Mouse (Mus musculus) erythroblast, embryonic 14.5 days (primary cell): ENCODE data around the gene Tenm3. TPM values are rescaled to one million over a fixed set of nuclear protein-coding genes. Genes with fewer than 3 reads are reported as not detected.
A peak's percentile ranks its signal among the peaks of the same experiment; 100 is the strongest.

Experiments used
- H3K27me3 ChIP-seq: 2 replicates; pipeline ENCODE4 v1.6.1; 2012; ENCODE audit warnings: inconsistent platforms; ENCODE audit not compliant: control insufficient read depth
- H3K36me3 ChIP-seq: 2 replicates; pipeline ENCODE4 v1.6.1; 2012; ENCODE audit warnings: mild to moderate bottlenecking, inconsistent platforms; ENCODE audit not compliant: control insufficient read depth
- H3K4me1 ChIP-seq: 2 replicates; pipeline ENCODE4 v1.6.1; 2012; ENCODE audit warnings: inconsistent platforms; ENCODE audit not compliant: control insufficient read depth
- H3K4me3 ChIP-seq: replicated peaks from 2 replicates; pipeline ENCODE3; 2012; ENCODE audit warnings: moderate library complexity, mild to moderate bottlenecking, inconsistent platforms
- H3K9me3 ChIP-seq: 2 replicates; pipeline ENCODE4 v1.6.1; 2012; ENCODE audit warnings: low read length, inconsistent platforms, mixed read lengths; ENCODE audit not compliant: control insufficient read depth
- GATA1 ChIP-seq: IDR thresholded peaks from 2 replicates; pipeline ENCODE4 v1.6.1; 2012; ENCODE audit warnings: low read length, inconsistent platforms, mixed read lengths
- TAL1 ChIP-seq: IDR thresholded peaks from 3 replicates; pipeline ENCODE4 v1.6.1; 2012; ENCODE audit warnings: low read length, inconsistent platforms, mixed read lengths
- polyA plus RNA-seq: library from polyadenylated mRNA; stranded (reverse); fragments of >175 nt; gene quantifications from 2 replicates; pipeline ENCODE4 v1.2.3, GENCODE M21; 2012

Gene Tenm3
- polyA plus RNA-seq, 1 experiment: under 0.01 TPM

DNA sequence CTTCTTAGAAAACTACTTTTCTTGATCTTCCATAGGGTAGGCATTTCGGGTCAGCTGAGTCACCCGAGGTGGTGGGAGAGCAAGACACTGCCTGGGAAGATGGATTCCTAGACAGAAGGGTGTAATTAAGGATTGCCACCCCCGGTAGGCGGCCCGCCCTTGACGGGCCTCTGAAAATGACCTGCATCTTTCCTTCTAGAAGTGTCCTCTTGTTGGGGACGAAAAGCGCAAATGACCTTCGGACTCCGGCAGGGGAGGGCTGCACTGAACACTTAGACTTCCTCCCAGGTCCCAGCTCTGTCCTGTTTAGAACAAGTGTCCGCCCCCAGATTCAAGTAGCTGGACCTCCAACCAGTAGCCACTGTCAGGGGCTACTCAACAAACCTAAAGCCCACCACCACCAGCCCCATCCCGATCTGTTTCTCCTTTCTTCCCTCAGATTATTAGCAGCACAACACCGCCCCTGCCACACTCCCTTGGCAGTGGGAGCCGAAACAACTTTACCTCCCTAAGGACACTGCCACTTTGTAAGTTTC, 687 bp upstream of the Tenm3 start:
- Histone ChIP-seq H3K4me1 (no peaks in the 10 kb centered on the region), H3K9me3 (no peaks in the 10 kb centered on the region), H3K4me3 (peak overlapping the region; percentile 55), H3K36me3 (no peaks in the 10 kb centered on the region), H3K27me3 (peaks cover 32% of the 10 kb centered on the region)
- TF ChIP-seq TAL1 (no peak), GATA1 (no peak)

GRCm38 (mm10) chr8:48842991-48843930, 490 bp downstream of the Tenm3 start:
- TF ChIP-seq TAL1 (no peak), GATA1 (no peak)

DNA sequence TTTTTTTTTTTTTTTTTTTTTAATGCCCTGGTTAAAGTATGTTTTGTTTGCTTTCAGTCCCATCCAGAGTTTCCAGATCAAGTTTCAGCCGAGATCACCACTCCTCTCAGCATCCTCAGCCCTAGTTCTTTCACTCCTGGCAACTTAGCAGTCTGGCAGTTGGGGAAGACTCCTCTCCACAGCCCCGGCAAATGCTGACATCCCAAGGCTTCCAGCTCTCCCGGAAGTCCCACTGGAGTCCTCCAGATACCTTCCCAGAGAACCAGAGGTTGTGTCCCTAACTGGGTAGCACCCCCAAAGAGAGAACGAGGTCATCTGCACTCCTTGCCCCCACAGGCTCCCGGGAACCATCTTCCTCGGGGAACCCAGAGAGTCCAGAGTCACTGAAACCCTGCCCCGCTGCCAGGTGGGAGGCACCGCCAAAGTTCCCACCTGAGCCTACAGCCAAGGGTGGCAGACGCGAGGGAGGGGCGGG, 1.2 kb downstream of the Tenm3 start:
- TF ChIP-seq TAL1 (no peak), GATA1 (no peak)
- Histone ChIP-seq H3K36me3 (no peaks in the 10 kb centered on the region), H3K4me3 (peak overlapping the region; percentile 55), H3K4me1 (no peaks in the 10 kb centered on the region), H3K27me3 (peaks cover 32% of the 10 kb centered on the region), H3K9me3 (no peaks in the 10 kb centered on the region)

More at GRCm38 (mm10) chr8:48842991-48843930, 490 bp downstream of the Tenm3 start:
- H3K4me3 ChIP-seq: peak overlapping the region; percentile 55
- no peaks in the 10 kb centered on the region for H3K36me3 ChIP-seq
- H3K9me3 ChIP-seq: no peaks in the 10 kb centered on the region
- no peaks in the 10 kb centered on the region for H3K4me1 ChIP-seq
- peaks cover 32% of the 10 kb centered on the region for H3K27me3 ChIP-seq

- TF ChIP-seq TAL1: no peak
- TF ChIP-seq GATA1: no peak
- Histone ChIP-seq H3K4me3 (no peak overlapping the region), H3K27me3 (peaks cover 32% of the 10 kb centered on the region), H3K9me3 (no peaks in the 10 kb centered on the region), H3K4me1 (no peaks in the 10 kb centered on the region), H3K36me3 (no peaks in the 10 kb centered on the region)
Measured at GRCm38 (mm10) chr8:48842035-48842434, 1.7 kb downstream of the Tenm3 start.

GRCm38 (mm10) chr8:48835745-48836144, 8.0 kb downstream of the Tenm3 start:
- no peaks in the 10 kb centered on the region for H3K9me3 ChIP-seq
- no peaks in the 10 kb centered on the region for H3K36me3 ChIP-seq
- TF ChIP-seq GATA1: no peak
- no peak for TF ChIP-seq TAL1
- H3K27me3 ChIP-seq: no peaks in the 10 kb centered on the region
- H3K4me1 ChIP-seq: no peaks in the 10 kb centered on the region
- no peak overlapping the region for H3K4me3 ChIP-seq

DNA sequence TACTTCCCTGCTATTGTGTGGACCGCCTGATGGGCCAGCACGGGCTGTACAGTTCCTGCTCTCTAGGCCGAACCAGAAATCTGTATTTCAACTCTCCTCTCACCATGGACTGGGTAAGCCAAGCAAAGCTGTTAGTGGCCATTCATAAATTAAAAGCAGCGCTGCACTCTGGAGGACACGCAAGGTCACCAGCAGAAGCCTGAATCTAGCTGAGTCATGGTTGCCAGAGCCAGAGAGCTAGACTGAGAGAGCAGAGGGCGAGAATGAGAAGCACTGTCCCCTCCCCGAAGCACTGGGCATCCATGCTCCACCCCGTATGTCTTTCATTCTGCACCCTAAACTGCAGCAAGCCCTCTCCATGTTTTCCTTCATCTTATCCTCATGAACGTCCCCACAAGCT, 16.3 kb downstream of the Tenm3 start:
- peaks cover 4% of the 10 kb centered on the region; the same call in 1 of the 2 replicates for H3K9me3 ChIP-seq
- H3K27me3 ChIP-seq: no peaks in the 10 kb centered on the region
- no peak overlapping the region for H3K4me3 ChIP-seq
- no peaks in the 10 kb centered on the region for H3K4me1 ChIP-seq
- TF ChIP-seq GATA1: no peak
- TF ChIP-seq TAL1: no peak
- H3K36me3 ChIP-seq: no peaks in the 10 kb centered on the region

GRCm38 (mm10) chr8:48825666-48826065, 18.1 kb downstream of the Tenm3 start:
- Histone ChIP-seq H3K4me1 (no peaks in the 10 kb centered on the region), H3K27me3 (no peaks in the 10 kb centered on the region), H3K4me3 (no peak overlapping the region), H3K9me3 (peaks cover 4% of the 10 kb centered on the region; the same call in 1 of the 2 replicates), H3K36me3 (no peaks in the 10 kb centered on the region)
- TF ChIP-seq GATA1: no peak
- no peak for TF ChIP-seq TAL1

GRCm38 (mm10) chr8:48822291-48822690, 21.5 kb downstream of the Tenm3 start:
- Histone ChIP-seq H3K4me3 (no peak overlapping the region), H3K4me1 (no peaks in the 10 kb centered on the region), H3K9me3 (peaks cover 2% of the 10 kb centered on the region; the same call in 1 of the 2 replicates), H3K27me3 (no peaks in the 10 kb centered on the region), H3K36me3 (no peaks in the 10 kb centered on the region)
- TF ChIP-seq TAL1: no peak
- no peak for TF ChIP-seq GATA1

- Histone ChIP-seq H3K4me1 (no peaks in the 10 kb centered on the region), H3K9me3 (peaks cover 2% of the 10 kb centered on the region; the same call in 1 of the 2 replicates), H3K36me3 (no peaks in the 10 kb centered on the region), H3K27me3 (no peaks in the 10 kb centered on the region), H3K4me3 (no peak overlapping the region)
- no peak for TF ChIP-seq TAL1
- TF ChIP-seq GATA1: no peak
Measured at GRCm38 (mm10) chr8:48819962-48820361, 23.8 kb downstream of the Tenm3 start.
